Mouse (Mus musculus): ENCODE data around the gene Xpo1. TPM values are rescaled to one million over a fixed set of nuclear protein-coding genes. Genes with fewer than 3 reads are reported as not detected.

Gene Xpo1
- polyA plus RNA-seq, 1 experiment from 2014 or later: 187 TPM

Other genes starting within 250 kb of the Xpo1 start
- 3.4 TPM in 2 replicates for gene Fam161a, start 248.5 kb upstream of the Xpo1 start, polyA plus RNA-seq (2014; fragmentation: Nextera tagmentation; extraction: Ambion mirVana)
- 30.8 and 32.8 TPM in 2 replicates for gene Usp34, start 50.9 kb downstream of the Xpo1 start, polyA plus RNA-seq (2014; fragmentation: Nextera tagmentation; extraction: Ambion mirVana)
- 165 and 173 TPM in 2 replicates for gene Ahsa2, start 242.0 kb downstream of the Xpo1 start, polyA plus RNA-seq (2014; fragmentation: Nextera tagmentation; extraction: Ambion mirVana)

Measured in forebrain, embryonic 11.5 days (tissue).